Mouse (Mus musculus) MEL (cell line): ENCODE measurements around the gene Terb1. TPM values are rescaled to one million over a fixed set of nuclear protein-coding genes. Genes with fewer than 3 reads are reported as not detected.

ENCODE experiments used
- DNase-seq: peaks from one replicate; pipeline ENCODE4 v3.0.0; 2011; ENCODE audit warnings: low read depth, low spot score
- H3K27ac ChIP-seq: 2 replicates; pipeline ENCODE4 v1.5.1; 2012; ENCODE audit warnings: low read depth, mild to moderate bottlenecking, control low read depth, low read length, moderate library complexity; ENCODE audit not compliant: control insufficient read depth
- H3K27me3 ChIP-seq, 2 experiments: fragments of 150-350 bp in 1 of 2; sonication (generic) in 1 of 2; 2 replicates each; pipeline ENCODE4 v1.6.1; 2012; ENCODE audit warnings: low read length in 2 of 2, mild to moderate bottlenecking in 2 of 2, improper control_type of control experiment in 1 of 2, moderate library complexity in 1 of 2; ENCODE audit not compliant: insufficient read depth in 2 of 2, control insufficient read depth in 1 of 2
- H3K36me3 ChIP-seq, 2 experiments: 2 replicates each; pipeline ENCODE4 v1.6.1; 2012 to 2014; ENCODE audit warnings: low read length in 2 of 2, improper control_type of control experiment in 1 of 2, inconsistent platforms in 1 of 2, mild to moderate bottlenecking in 1 of 2; ENCODE audit not compliant: insufficient read depth in 2 of 2, control insufficient read depth in 1 of 2
- H3K4me1 ChIP-seq, 2 experiments: fragments of 150-350 bp in 1 of 2; sonication (generic) in 1 of 2; 2 replicates each; pipeline ENCODE4 v1.6.1; 2012; ENCODE audit warnings: low read length in 2 of 2, improper control_type of control experiment in 1 of 2, mild to moderate bottlenecking in 1 of 2; ENCODE audit not compliant: insufficient read depth in 2 of 2, control insufficient read depth in 1 of 2
- H3K4me3 ChIP-seq, 2 experiments: fragments of 150-350 bp in 1 of 2; sonication (generic) in 1 of 2; 2 replicates each; pipeline ENCODE4 v1.5.1; 2012; ENCODE audit warnings: low read depth in 2 of 2, low read length in 2 of 2, mild to moderate bottlenecking in 2 of 2, moderate library complexity in 2 of 2, control low read depth in 1 of 2, improper control_type of control experiment in 1 of 2; ENCODE audit not compliant: control insufficient read depth in 1 of 2, insufficient read depth in 1 of 2
- H3K79me2 ChIP-seq: 2 replicates; pipeline ENCODE4 v1.6.1; 2012; ENCODE audit warnings: mild to moderate bottlenecking, low read length, moderate library complexity; ENCODE audit not compliant: control insufficient read depth, poor library complexity, insufficient read depth
- H3K9ac ChIP-seq: 2 replicates; pipeline ENCODE4 v1.6.1; 2012; ENCODE audit warnings: low read depth, mild to moderate bottlenecking, control low read depth, low read length, moderate library complexity; ENCODE audit not compliant: control insufficient read depth, poor library complexity, severe bottlenecking
- H3K9me3 ChIP-seq: fragments of 150-350 bp; sonication (generic); replicated peaks from 2 replicates; pipeline ENCODE4 v1.6.1; 2012; ENCODE audit warnings: mild to moderate bottlenecking, low read length, improper control_type of control experiment, moderate library complexity; ENCODE audit not compliant: insufficient read depth
- BHLHE40 ChIP-seq: IDR thresholded peaks from 2 replicates; pipeline ENCODE4 v1.6.1; 2012; ENCODE audit warnings: low read depth, mild to moderate bottlenecking, inconsistent platforms, low read length, improper control_type of control experiment, borderline replicate concordance
- CHD1 ChIP-seq: IDR thresholded peaks from 2 replicates; pipeline ENCODE4 v1.6.1; 2012; ENCODE audit warnings: low read depth, mild to moderate bottlenecking, inconsistent platforms, low read length, improper control_type of control experiment
- CHD2 ChIP-seq: IDR thresholded peaks from 2 replicates; pipeline ENCODE4 v1.6.1; 2011; ENCODE audit warnings: low read length, improper control_type of control experiment
- E2F4 ChIP-seq: IDR thresholded peaks from 2 replicates; pipeline ENCODE4 v1.6.1; 2011; ENCODE audit warnings: low read depth, low read length, improper control_type of control experiment, borderline replicate concordance
- ELF1 ChIP-seq: IDR thresholded peaks from 2 replicates; pipeline ENCODE4 v1.6.1; 2014; ENCODE audit warnings: low read depth, mild to moderate bottlenecking, inconsistent platforms, low read length, improper control_type of control experiment, moderate library complexity
- EP300 ChIP-seq, 2 experiments: IDR thresholded peaks; 2 replicates each; pipeline ENCODE4 v1.6.1; 2011; ENCODE audit warnings: improper control_type of control experiment in 2 of 2, low read length in 2 of 2, low read depth in 1 of 2, mild to moderate bottlenecking in 1 of 2
- GABPA ChIP-seq: IDR thresholded peaks from 2 replicates; pipeline ENCODE4 v1.6.1; 2012; ENCODE audit warnings: low read depth, mild to moderate bottlenecking, inconsistent platforms, low read length, improper control_type of control experiment, moderate library complexity
- HCFC1 ChIP-seq: IDR thresholded peaks from 2 replicates; pipeline ENCODE4 v1.6.1; 2012; ENCODE audit warnings: low read depth, mild to moderate bottlenecking, inconsistent platforms, low read length, improper control_type of control experiment, moderate library complexity
- JUND ChIP-seq: IDR thresholded peaks from 2 replicates; pipeline ENCODE4 v1.6.1; 2011; ENCODE audit warnings: low read depth, mild to moderate bottlenecking, improper control_type of control experiment, low read length
- MAFK ChIP-seq: IDR thresholded peaks from 2 replicates; pipeline ENCODE4 v1.6.1; 2011; ENCODE audit warnings: low read depth, mild to moderate bottlenecking, low read length, improper control_type of control experiment, borderline replicate concordance
- MAZ ChIP-seq: IDR thresholded peaks from 2 replicates; pipeline ENCODE4 v1.6.1; 2012; ENCODE audit warnings: low read depth, mild to moderate bottlenecking, inconsistent platforms, low read length, improper control_type of control experiment
- MEF2A ChIP-seq: IDR thresholded peaks from 2 replicates; pipeline ENCODE4 v1.6.1; 2014; ENCODE audit warnings: low read depth, mild to moderate bottlenecking, inconsistent platforms, low read length, improper control_type of control experiment; ENCODE audit not compliant: poor library complexity, insufficient replicate concordance, severe bottlenecking; ENCODE audit errors: extremely low read depth
- MXI1 ChIP-seq: IDR thresholded peaks from 2 replicates; pipeline ENCODE4 v1.6.1; 2011; ENCODE audit warnings: mild to moderate bottlenecking, low read depth, low read length, improper control_type of control experiment
- NRF1 ChIP-seq: IDR thresholded peaks from 2 replicates; pipeline ENCODE4 v1.6.1; 2014; ENCODE audit warnings: low read depth, mild to moderate bottlenecking, inconsistent platforms, low read length, improper control_type of control experiment, moderate library complexity; ENCODE audit not compliant: poor library complexity, insufficient read depth, severe bottlenecking
- POLR2AphosphoS2 ChIP-seq: IDR thresholded peaks from 2 replicates; pipeline ENCODE4 v1.6.1; 2011; ENCODE audit warnings: low read length, improper control_type of control experiment
- RCOR1 ChIP-seq: IDR thresholded peaks from 2 replicates; pipeline ENCODE4 v1.6.1; 2012; ENCODE audit warnings: low read depth, mild to moderate bottlenecking, inconsistent platforms, low read length, improper control_type of control experiment
- SIN3A ChIP-seq: IDR thresholded peaks from 2 replicates; pipeline ENCODE4 v1.6.1; 2012; ENCODE audit warnings: low read length, improper control_type of control experiment, inconsistent platforms
- SMC3 ChIP-seq: IDR thresholded peaks from 2 replicates; pipeline ENCODE4 v1.6.1; 2011; ENCODE audit warnings: low read depth, low read length, improper control_type of control experiment
- TAL1 ChIP-seq: IDR thresholded peaks from 2 replicates; pipeline ENCODE4 v1.6.1; 2012; ENCODE audit warnings: mild to moderate bottlenecking, inconsistent platforms, low read length, moderate library complexity, mixed read lengths
- USF1 ChIP-seq: IDR thresholded peaks from 2 replicates; pipeline ENCODE4 v1.6.1; 2014; ENCODE audit warnings: low read depth, mild to moderate bottlenecking, inconsistent platforms, low read length, improper control_type of control experiment, moderate library complexity
- USF2 ChIP-seq, 2 experiments: IDR thresholded peaks; 2 replicates each; pipeline ENCODE4 v1.6.1; 2011 to 2012; ENCODE audit warnings: improper control_type of control experiment in 2 of 2, low read length in 2 of 2, borderline replicate concordance in 1 of 2, inconsistent platforms in 1 of 2, low read depth in 1 of 2, mild to moderate bottlenecking in 1 of 2; ENCODE audit not compliant: insufficient read depth in 1 of 2
- ZKSCAN1 ChIP-seq: IDR thresholded peaks from 2 replicates; pipeline ENCODE4 v1.6.1; 2012; ENCODE audit warnings: low read depth, mild to moderate bottlenecking, inconsistent platforms, low read length, improper control_type of control experiment, moderate library complexity
- ZMIZ1 ChIP-seq: IDR thresholded peaks from 2 replicates; pipeline ENCODE4 v1.6.1; 2012; ENCODE audit warnings: low read depth, mild to moderate bottlenecking, inconsistent platforms, low read length, improper control_type of control experiment, moderate library complexity
- polyA plus RNA-seq, 2 experiments: library from polyadenylated mRNA; stranded (reverse) in 1 of 2; unstranded in 1 of 2; fragments of >175 nt in 1 of 2; fragments of >200 nt in 1 of 2; gene quantifications; 2 replicates each; pipeline versions ENCODE4 v1.2.1 to v1.2.4; 2012; ENCODE audit warnings: low replicate concordance in 2 of 2, low read depth in 1 of 2; ENCODE audit not compliant: insufficient read length in 2 of 2, insufficient read depth in 1 of 2, missing spikeins in 1 of 2
- total RNA-seq: library from RNA; depleted of rRNA; stranded (reverse); fragments of 300-350 nt; gene quantifications from 2 replicates; pipeline ENCODE4 v1.2.3, GENCODE M21; 2012

Terb1 gene
- total and polyA plus RNA-seq, 3 experiments = not detected

- Histone ChIP-seq H3K9me3 (no peaks in the 10 kb centered on the region), H3K9ac (no peak overlapping the region), H3K36me3 (peaks cover 0 to 7% of the 10 kb centered on the region in 2 experiments; a peak in 2 of 4 replicates), H3K27me3 (no peaks in the 10 kb centered on the region), H3K27ac (no peak overlapping the region), H3K4me1 (no peaks in the 10 kb centered on the region), H3K4me3 (no peak overlapping the region), H3K79me2 (no peaks in the 10 kb centered on the region)
- no peak for TF ChIP-seq JUND
- TF ChIP-seq ZKSCAN1 = no peak
- no peak for TF ChIP-seq RCOR1
- no peak for TF ChIP-seq CHD2
- no peak for TF ChIP-seq MAZ
- TF ChIP-seq USF1 = no peak
- TF ChIP-seq TAL1 = no peak
- no peak for TF ChIP-seq EP300 (IDR thresholded peaks at IDR 0.05; ENCODE audit: low read depth in 1 of 2, low read length in 2 of 2)
- no peak for TF ChIP-seq USF2 (IDR thresholded peaks at IDR 0.05; ENCODE audit: borderline replicate concordance in 1 of 2, insufficient read depth in 1 of 2, low read depth in 1 of 2, low read length in 2 of 2)
- no peak for TF ChIP-seq HCFC1
- TF ChIP-seq GABPA = no peak
- no peak for TF ChIP-seq ZMIZ1
- no peak for TF ChIP-seq MAFK
- TF ChIP-seq BHLHE40 = no peak
- no peak for TF ChIP-seq MEF2A
- no peak for TF ChIP-seq MXI1
- TF ChIP-seq SIN3A = no peak
- TF ChIP-seq CHD1 = no peak
- TF ChIP-seq SMC3 = no peak
- DNase-seq = no peak
Measured at GRCm38 (mm10) chr8:104413770-104414169, 95.9 kb downstream of the Terb1 start.

DNA sequence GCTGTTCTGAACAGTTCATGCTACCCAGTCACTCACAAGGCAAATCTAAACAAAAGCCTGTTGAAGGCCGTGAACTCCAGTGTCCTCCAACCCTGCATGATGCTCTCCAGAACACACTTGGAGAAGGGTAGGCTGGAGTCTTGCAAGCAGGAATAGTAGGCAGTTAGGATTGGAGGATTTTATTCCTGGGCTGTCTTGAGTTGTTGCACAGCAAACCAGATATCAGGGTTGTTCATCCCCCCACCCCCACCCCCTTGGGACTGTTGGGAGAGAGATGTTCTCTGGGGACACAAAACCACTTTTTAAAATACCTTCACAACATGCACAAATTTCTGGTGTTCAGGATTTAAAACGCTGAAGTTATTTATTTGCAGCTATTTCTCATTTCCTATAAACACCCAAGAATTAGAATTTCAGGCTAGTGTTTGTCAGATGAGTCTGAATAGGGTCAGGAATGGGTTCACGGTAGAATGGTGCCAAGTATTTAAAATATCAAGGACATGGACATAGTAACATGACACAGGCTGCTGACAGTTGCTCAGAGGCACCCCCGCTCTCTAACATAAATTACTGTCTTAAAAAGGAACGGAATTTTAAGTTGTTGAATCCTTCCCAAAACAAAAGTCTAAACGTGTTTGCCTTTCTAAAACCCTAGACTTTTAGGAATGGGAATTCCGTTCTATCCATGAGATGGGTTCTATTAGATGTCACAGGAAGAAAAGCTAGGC lies 96.7 kb downstream of the Terb1 start:
- TF ChIP-seq ELF1 (no peak), ZKSCAN1 (no peak), NRF1 (no peak), E2F4 (no peak), ZMIZ1 (no peak), POLR2AphosphoS2 (no peak), SMC3 (no peak), RCOR1 (no peak), CHD1 (no peak)
- Histone ChIP-seq H3K4me3 (no peak overlapping the region), H3K27ac (no peak overlapping the region), H3K4me1 (no peaks in the 10 kb centered on the region), H3K9me3 (no peaks in the 10 kb centered on the region), H3K79me2 (no peaks in the 10 kb centered on the region), H3K27me3 (no peaks in the 10 kb centered on the region), H3K36me3 (peaks cover 0 to 2% of the 10 kb centered on the region in 2 experiments; a peak in 1 of 4 replicates), H3K9ac (no peak overlapping the region)
- DNase-seq = no peak
